Mouse (Mus musculus): ENCODE measurements around the gene Akip1.

Akip1 gene

DNA sequence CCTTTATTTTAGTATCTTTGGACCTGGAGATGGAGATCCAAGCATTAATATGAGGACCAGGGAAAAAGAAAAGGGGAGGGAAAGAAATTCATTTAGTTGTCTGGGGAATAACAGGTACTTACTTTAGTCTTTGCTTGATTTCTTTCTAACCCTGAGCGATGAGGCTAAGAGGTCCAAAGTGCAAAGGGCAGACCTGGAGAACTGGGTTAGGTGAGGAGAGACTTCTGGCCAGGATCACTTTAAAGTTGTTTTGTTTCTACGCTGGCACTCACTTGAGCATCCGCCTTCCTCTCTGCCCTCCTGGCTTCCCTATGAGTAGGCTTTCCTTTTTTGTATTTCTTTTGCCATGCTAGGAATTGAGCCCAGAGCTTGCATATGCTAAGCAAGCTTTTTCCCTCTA lies 52.8 kb downstream of the Akip1 start:
- in situ Hi-C loops (cut with MboI; ENCODE audit: unreplicated experiment in 2 of 2) = no loop called here

Measured in v-Abl transformed pro-B cells (cell line).